Mouse (Mus musculus) intestine, embryonic 16.5 days (tissue): ENCODE measurements around the gene Pola2. TPM values are rescaled to one million over a fixed set of nuclear protein-coding genes. Genes with fewer than 3 reads are reported as not detected.
A peak's percentile ranks its signal among the peaks of the same experiment; 100 is the strongest.

Source experiments
- ATAC-seq: fragments of 200-750 bp; cut with Nextera tagmentation; 2 replicates; pipeline ENCODE4 v1.8.0; 2017; ENCODE audit warnings: moderate TSS enrichment, moderate library complexity
- H3K27ac ChIP-seq: fragments of 300-500 bp; sonication (generic); 2 replicates; pipeline ENCODE4 v1.5.1; 2014; ENCODE audit warnings: mild to moderate bottlenecking, low read length
- H3K27me3 ChIP-seq: fragments of 300-500 bp; sonication (generic); replicated peaks from 2 replicates; pipeline ENCODE4 v1.6.1; 2014; ENCODE audit warnings: low read length, control low read depth, mixed read lengths; ENCODE audit not compliant: control insufficient read depth, insufficient read depth
- H3K36me3 ChIP-seq: fragments of 300-500 bp; sonication (generic); 2 replicates; pipeline ENCODE4 v1.6.1; 2014; ENCODE audit warnings: low read length, control low read depth; ENCODE audit not compliant: control insufficient read depth, insufficient read depth
- H3K4me1 ChIP-seq: fragments of 300-500 bp; sonication (generic); 2 replicates; pipeline ENCODE4 v1.6.1; 2014; ENCODE audit warnings: low read length, control low read depth, mixed read lengths; ENCODE audit not compliant: control insufficient read depth, insufficient read depth
- H3K4me2 ChIP-seq: fragments of 300-500 bp; sonication (generic); 2 replicates; pipeline ENCODE4 v1.6.1; 2014; ENCODE audit warnings: low read depth, low read length, control low read depth
- H3K4me3 ChIP-seq: fragments of 300-500 bp; sonication (generic); 2 replicates; pipeline ENCODE4 v1.5.1; 2014; ENCODE audit warnings: mild to moderate bottlenecking, low read length
- H3K9ac ChIP-seq: fragments of 300-500 bp; sonication (generic); 2 replicates; pipeline ENCODE4 v1.6.1; 2014; ENCODE audit warnings: low read depth, low read length
- H3K9me3 ChIP-seq: fragments of 300-500 bp; sonication (generic); 2 replicates; pipeline ENCODE4 v1.6.1; 2016; ENCODE audit warnings: low read length, control low read depth; ENCODE audit not compliant: control insufficient read depth
- WGBS: fragments of 180-500 bp; shearing (Covaris S2); extraction: QIAGEN DNeasy Blood & Tissue Kit; methylation state at CpG from one replicate; pipeline ENCODE4 v1.1.7; 2014; 5-methylcytosine and 5-hydroxymethylcytosine counted together
- polyA plus RNA-seq: library from polyadenylated mRNA; unstranded; fragments of >200 nt; fragmentation: Nextera tagmentation; extraction: Ambion mirVana; gene quantifications from 2 replicates; pipeline ENCODE4 v1.2.1, GENCODE M21; 2015

The Pola2 gene
- polyA plus RNA-seq, 1 experiment from 2014 or later: 61.7 TPM

- no peak overlapping the region for H3K9ac ChIP-seq
- no peaks in the 10 kb centered on the region for H3K27me3 ChIP-seq
- no peak overlapping the region for H3K4me3 ChIP-seq
- H3K36me3 ChIP-seq: no peaks in the 10 kb centered on the region; the same call in none of the 2 replicates
- WGBS: 78% methylated on average over 21 of the region's 21 CpGs
- no peak overlapping the region for H3K27ac ChIP-seq
- ATAC-seq: no peak
- no peaks in the 10 kb centered on the region for H3K9me3 ChIP-seq
- no peak overlapping the region for H3K4me2 ChIP-seq
- peaks cover 31% of the 10 kb centered on the region for H3K4me1 ChIP-seq
These were observed 26.7 kb downstream of the Pola2 start for GRCm38 (mm10) chr19:5937095-5937835.

GRCm38 (mm10) chr19:5935691-5936090 lies 28.3 kb downstream of the Pola2 start:
- Histone ChIP-seq H3K9me3 (no peaks in the 10 kb centered on the region), H3K4me3 (no peak overlapping the region), H3K9ac (peak overlapping the region; percentile 39), H3K36me3 (no peaks in the 10 kb centered on the region; the same call in 1 of the 2 replicates), H3K27me3 (no peaks in the 10 kb centered on the region), H3K4me1 (peaks cover 31% of the 10 kb centered on the region), H3K27ac (peak overlapping the region; percentile 64), H3K4me2 (no peak overlapping the region)
- ATAC-seq: peak; percentile 47; the same call in 1 of the 2 replicates
- 55% methylated on average over 5 of the region's 5 CpGs for WGBS

GRCm38 (mm10) chr19:5935266-5935665 lies 28.7 kb downstream of the Pola2 start:
- H3K4me3 ChIP-seq: no peak overlapping the region
- no peak overlapping the region for H3K4me2 ChIP-seq
- H3K36me3 ChIP-seq: no peaks in the 10 kb centered on the region; the same call in 1 of the 2 replicates
- H3K27me3 ChIP-seq: no peaks in the 10 kb centered on the region
- peak overlapping the region; percentile 39 for H3K9ac ChIP-seq
- peaks cover 32% of the 10 kb centered on the region for H3K4me1 ChIP-seq
- no peaks in the 10 kb centered on the region for H3K9me3 ChIP-seq
- H3K27ac ChIP-seq: peak overlapping the region; percentile 64
- ATAC-seq: peak; percentile 87
- WGBS: 16% methylated on average over 3 of the region's 3 CpGs

GRCm38 (mm10) chr19:5929634-5930596 lies 34.1 kb downstream of the Pola2 start:
- peak; percentile 56 for ATAC-seq
- Histone ChIP-seq H3K4me1 (peaks cover 34% of the 10 kb centered on the region), H3K9ac (peak overlapping the region; percentile 39), H3K27ac (peak overlapping the region; percentile 66), H3K36me3 (no peaks in the 10 kb centered on the region), H3K4me3 (no peak overlapping the region), H3K4me2 (no peak overlapping the region), H3K27me3 (no peaks in the 10 kb centered on the region), H3K9me3 (no peaks in the 10 kb centered on the region)
- 53% methylated on average over 14 of the region's 14 CpGs for WGBS

- no peak overlapping the region for H3K27ac ChIP-seq
- H3K9ac ChIP-seq: 0 out of 2 replicates have a peak overlapping the region, but pooled peaks have one; percentile 16
- no peak overlapping the region for H3K4me2 ChIP-seq
- no peak overlapping the region for H3K4me3 ChIP-seq
- no peaks in the 10 kb centered on the region for H3K36me3 ChIP-seq
- H3K4me1 ChIP-seq: peaks cover 38% of the 10 kb centered on the region
- no peaks in the 10 kb centered on the region for H3K27me3 ChIP-seq
- WGBS: 44% methylated on average over 3 of the region's 3 CpGs
- no peak for ATAC-seq
- H3K9me3 ChIP-seq: no peaks in the 10 kb centered on the region
These were observed 35.5 kb downstream of the Pola2 start for GRCm38 (mm10) chr19:5928546-5928945.

- no peak for ATAC-seq
- Histone ChIP-seq H3K27me3 (no peaks in the 10 kb centered on the region), H3K36me3 (no peaks in the 10 kb centered on the region), H3K4me3 (no peak overlapping the region), H3K27ac (no peak overlapping the region), H3K9ac (no peak overlapping the region), H3K9me3 (no peaks in the 10 kb centered on the region), H3K4me1 (peaks cover 39% of the 10 kb centered on the region), H3K4me2 (no peak overlapping the region)
- WGBS: 60% methylated on average over 6 of the region's 6 CpGs
These were observed 35.9 kb downstream of the Pola2 start for GRCm38 (mm10) chr19:5928104-5928503.

- Histone ChIP-seq H3K4me1 (peaks cover 39% of the 10 kb centered on the region), H3K4me3 (no peak overlapping the region), H3K9me3 (no peaks in the 10 kb centered on the region), H3K27me3 (no peaks in the 10 kb centered on the region), H3K4me2 (no peak overlapping the region), H3K9ac (no peak overlapping the region), H3K36me3 (no peaks in the 10 kb centered on the region), H3K27ac (no peak overlapping the region)
- 70% methylated on average over 8 of the region's 8 CpGs for WGBS
- no peak for ATAC-seq
These were observed 36.5 kb downstream of the Pola2 start for GRCm38 (mm10) chr19:5927532-5927931.

- peaks cover 43% of the 10 kb centered on the region for H3K4me1 ChIP-seq
- H3K27ac ChIP-seq: no peak overlapping the region
- ATAC-seq: no peak
- no peaks in the 10 kb centered on the region for H3K27me3 ChIP-seq
- H3K4me2 ChIP-seq: no peak overlapping the region
- 73% methylated on average over 11 of the region's 11 CpGs for WGBS
- no peaks in the 10 kb centered on the region for H3K36me3 ChIP-seq
- H3K9ac ChIP-seq: no peak overlapping the region
- H3K4me3 ChIP-seq: no peak overlapping the region
- no peaks in the 10 kb centered on the region for H3K9me3 ChIP-seq
These were observed 37.0 kb downstream of the Pola2 start for GRCm38 (mm10) chr19:5927026-5927425.

GRCm38 (mm10) chr19:5925311-5925855 lies 38.6 kb downstream of the Pola2 start:
- Histone ChIP-seq H3K9ac (peak overlapping the region; percentile 41), H3K36me3 (0 out of 2 replicates have a peak, but pooled peaks cover 2% of the 10 kb centered on the region), H3K4me1 (peaks cover 50% of the 10 kb centered on the region), H3K9me3 (no peaks in the 10 kb centered on the region), H3K4me2 (peak overlapping the region; percentile 56), H3K27me3 (no peaks in the 10 kb centered on the region), H3K4me3 (peak overlapping the region; percentile 71), H3K27ac (peak overlapping the region; percentile 67)
- no peak for ATAC-seq
- 29% methylated on average over 11 of the region's 11 CpGs for WGBS
